Mouse (Mus musculus) cerebellum, adult 18-20 months (tissue): ENCODE measurements around the gene Ttn.

Experiments used
- DNase-seq, 2 experiments: peaks; one replicate each; pipeline ENCODE4 v3.0.0; 2021

Gene Ttn

GRCm38 (mm10) chr2:76695290-76695689 is 287.1 kb downstream of the Ttn start:
- no peak for DNase-seq

- DNase-seq, result no peak
Observed at GRCm38 (mm10) chr2:76693765-76694164, 288.6 kb downstream of the Ttn start.

GRCm38 (mm10) chr2:76690436-76691204 is 291.7 kb downstream of the Ttn start:
- DNase-seq, result no peak

GRCm38 (mm10) chr2:76688162-76688561 is 294.2 kb downstream of the Ttn start:
- no peak for DNase-seq

GRCm38 (mm10) chr2:76687608-76688007 is 294.7 kb downstream of the Ttn start:
- DNase-seq, result no peak

- no peak for DNase-seq
Observed at GRCm38 (mm10) chr2:76686986-76687385, 295.4 kb downstream of the Ttn start.

GRCm38 (mm10) chr2:76682301-76682700 is 300.0 kb downstream of the Ttn start:
- DNase-seq, result no peak

- DNase-seq, result peak in 1 of 2 experiments; percentile 7
Observed at GRCm38 (mm10) chr2:76676401-76677226, 305.7 kb downstream of the Ttn start.

- DNase-seq, result no peak
Observed at GRCm38 (mm10) chr2:76675949-76676348, 306.4 kb downstream of the Ttn start.

- DNase-seq, result peak in 1 of 2 experiments; percentile 27
Observed at GRCm38 (mm10) chr2:76675451-76675850, 306.9 kb downstream of the Ttn start.

- peak; percentile 85 to 88 for DNase-seq
Observed at GRCm38 (mm10) chr2:76674725-76675427, 307.5 kb downstream of the Ttn start, which contains the start of gene Plekha3. TSS of gene Plekha3 (plus strand) at chr2:76675281.

- DNase-seq, result peak; percentile 23 to 41
Observed at GRCm38 (mm10) chr2:76673472-76674081, 308.8 kb downstream of the Ttn start.

- DNase-seq, result peak; percentile 87 to 92
Observed at GRCm38 (mm10) chr2:76672966-76673392, 309.4 kb downstream of the Ttn start, which contains the start of gene Fkbp7. TSS of gene Fkbp7 (minus strand) at chr2:76673116.

GRCm38 (mm10) chr2:76672134-76672745 is 310.1 kb downstream of the Ttn start:
- peak in 1 of 2 experiments; percentile 14 for DNase-seq

GRCm38 (mm10) chr2:76671641-76672040 is 310.7 kb downstream of the Ttn start:
- no peak for DNase-seq

GRCm38 (mm10) chr2:76667200-76667599 is 315.1 kb downstream of the Ttn start:
- no peak for DNase-seq

GRCm38 (mm10) chr2:76665531-76665930 is 316.8 kb downstream of the Ttn start:
- DNase-seq, result no peak

GRCm38 (mm10) chr2:76659419-76659818 is 322.9 kb downstream of the Ttn start:
- no peak for DNase-seq

- DNase-seq, result no peak
Observed at GRCm38 (mm10) chr2:76658551-76658950, 323.8 kb downstream of the Ttn start.

- DNase-seq, result no peak
Observed at GRCm38 (mm10) chr2:76655982-76656381, 326.4 kb downstream of the Ttn start.

- DNase-seq, result no peak
Observed at GRCm38 (mm10) chr2:76655444-76655843, 326.9 kb downstream of the Ttn start.

- DNase-seq, result no peak
Observed at GRCm38 (mm10) chr2:76654646-76655045, 327.7 kb downstream of the Ttn start.
